Mouse (Mus musculus) adrenal gland, adult 18-20 months (tissue): ENCODE results near the gene Klhl41. TPM values are rescaled to one million over a fixed set of nuclear protein-coding genes. Genes with fewer than 3 reads are reported as not detected.
"Not testable (repeated sequence)": the region's sequence is repeated elsewhere in the genome, so short reads cannot be mapped to it uniquely, and the experiment has no call there.

ENCODE experiments used
- DNase-seq, 2 experiments: peaks; one replicate each; pipeline ENCODE4 v3.0.0; 2021 to 2022; ENCODE audit warnings: low spot score in 2 of 2
- long read RNA-seq, 2 experiments: library from polyadenylated mRNA; stranded (forward); transcript quantifications; one replicate each; pipeline ENCODE4 v2.0.0; 2021
- total RNA-seq, 2 experiments: library from RNA; stranded (reverse); gene quantifications; 1 replicate in 1 of 2; 2 replicates in 1 of 2; pipeline ENCODE4 v1.2.3; 2021

Klhl41 gene
- 1 to 10 TPM in 1 of 2 experiments, under 1 TPM in 1; 0.40 to 1.0 TPM for total RNA-seq
- long read RNA-seq, experiment 1: 0 reads
- long read RNA-seq, experiment 2, partial matches to known transcripts: 0 of 1 reads
- long read RNA-seq, experiment 2, other reads (novel, unspliced or antisense): 0 of 1 reads

- no peak for DNase-seq
Measured at GRCm38 (mm10) chr2:69669853-69670252, at the start of gene Klhl41. TSS of gene Klhl41 (plus strand) at chr2:69670120.

- no peak for DNase-seq
Measured at GRCm38 (mm10) chr2:69629215-69629614, 40.7 kb upstream of the Klhl41 start.

GRCm38 (mm10) chr2:69629914-69630313 is 40.0 kb upstream of the Klhl41 start:
- no peak for DNase-seq

- DNase-seq: no peak
Measured at GRCm38 (mm10) chr2:69630792-69631191, 39.1 kb upstream of the Klhl41 start.

- no peak for DNase-seq
Measured at GRCm38 (mm10) chr2:69631449-69631848, 38.5 kb upstream of the Klhl41 start.

- peak; percentile 34 to 35 for DNase-seq
Measured at GRCm38 (mm10) chr2:69635064-69635701, 34.7 kb upstream of the Klhl41 start.

GRCm38 (mm10) chr2:69635807-69636206 is 34.1 kb upstream of the Klhl41 start:
- peak; percentile 48 for DNase-seq

GRCm38 (mm10) chr2:69637989-69638388 is 31.9 kb upstream of the Klhl41 start:
- not testable (repeated sequence) for DNase-seq

GRCm38 (mm10) chr2:69640100-69640499 is 29.8 kb upstream of the Klhl41 start:
- DNase-seq: no peak

- no peak for DNase-seq
Measured at GRCm38 (mm10) chr2:69644968-69645617, 24.8 kb upstream of the Klhl41 start.

- DNase-seq: peak; percentile 92 to 94
Measured at GRCm38 (mm10) chr2:69646726-69647490, 23.0 kb upstream of the Klhl41 start, which contains the start of gene Bbs5. TSS of gene Bbs5 (plus strand) at chr2:69647171.

- DNase-seq: no peak
Measured at GRCm38 (mm10) chr2:69649716-69650115, 20.2 kb upstream of the Klhl41 start.

GRCm38 (mm10) chr2:69659326-69659725 is 10.6 kb upstream of the Klhl41 start:
- no peak for DNase-seq

GRCm38 (mm10) chr2:69663827-69664476 is 6.0 kb upstream of the Klhl41 start:
- no peak for DNase-seq

GRCm38 (mm10) chr2:69667656-69668055 is 2.3 kb upstream of the Klhl41 start:
- no peak for DNase-seq

- no peak for DNase-seq
Measured at GRCm38 (mm10) chr2:69668414-69668813, 1.5 kb upstream of the Klhl41 start.

GRCm38 (mm10) chr2:69673723-69674122 is 3.8 kb downstream of the Klhl41 start:
- no peak for DNase-seq

GRCm38 (mm10) chr2:69675266-69675665 is 5.3 kb downstream of the Klhl41 start:
- no peak for DNase-seq

- no peak for DNase-seq
Measured at GRCm38 (mm10) chr2:69676713-69677112, 6.8 kb downstream of the Klhl41 start.

- not testable (repeated sequence) for DNase-seq
Measured at GRCm38 (mm10) chr2:69677215-69677614, 7.3 kb downstream of the Klhl41 start.

- no peak for DNase-seq
Measured at GRCm38 (mm10) chr2:69679990-69680389, 10.1 kb downstream of the Klhl41 start.
